Comparison of ENCODE assay signal across 23 mouse cellular contexts in the genomic region with DNA sequence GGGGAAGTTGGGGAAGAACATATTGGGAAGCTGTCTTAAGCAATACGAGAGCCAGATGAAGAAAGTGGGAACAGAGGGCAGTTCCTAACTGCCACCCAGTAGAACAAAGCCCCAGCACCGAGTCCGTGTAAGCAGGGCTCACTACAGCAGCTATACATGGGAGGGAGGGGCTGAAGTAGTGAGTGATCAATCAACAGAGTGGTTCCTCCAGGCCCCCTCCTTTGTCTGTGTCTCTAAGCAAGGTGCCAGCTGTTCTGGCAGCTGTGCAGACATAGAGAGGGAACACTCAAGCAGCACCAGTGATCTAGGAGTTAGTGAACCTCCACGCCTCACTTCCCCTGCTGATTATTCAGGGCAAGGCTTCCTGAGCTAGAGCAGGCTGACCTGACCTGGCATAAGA.
"Had no signal": no experiment of that assay in that cellular context is flagged by ENCODE, and none has a peak within 500 bp of the region (broad histone marks: within the 10 kb centered on the region; RNA-seq: fewer than 3 reads in every experiment).

No protein-coding gene starts in this region.

- H3K9me3 ChIP-seq: limb, embryonic 10.5 days; limb, embryonic 13.5 days; liver, embryonic 12.5 days; liver, embryonic 15.5 days; lung, embryonic 15.5 days; megakaryocyte, embryonic 14.5 days; stomach, embryonic 15.5 days had no signal

- H3K4me1 ChIP-seq: limb, embryonic 10.5 days; limb, embryonic 13.5 days; liver, embryonic 12.5 days; liver, embryonic 15.5 days; lung, embryonic 15.5 days; stomach, embryonic 15.5 days had no signal

- H3K27ac ChIP-seq: layer of hippocampus, adult 2 months; limb, embryonic 10.5 days; limb, embryonic 13.5 days; liver, embryonic 12.5 days; liver, embryonic 15.5 days; lung, embryonic 15.5 days; stomach, embryonic 15.5 days had no signal

- DNase-seq: kidney, adult 18-20 months; kidney, adult 9 months; kidney, postnatal 14 days; kidney, postnatal 4 days; layer of hippocampus, adult 9-11 months; liver; lung, adult 18-20 months; lung, postnatal 10 days; lung, postnatal 36 days; midbrain, embryonic 14.5 days; retina, postnatal 1 day; right cerebral cortex, postnatal 25 days; spleen, adult 18-20 months; thymus, postnatal 25 days had no signal

- H3K4me2 ChIP-seq: limb, embryonic 13.5 days; liver, embryonic 12.5 days; liver, embryonic 15.5 days; lung, embryonic 15.5 days; midbrain, embryonic 11.5 days; stomach, embryonic 15.5 days had no signal

- H3K4me3 ChIP-seq: layer of hippocampus, adult 2 months; limb, embryonic 10.5 days; limb, embryonic 13.5 days; liver, embryonic 12.5 days; liver, embryonic 15.5 days; lung, embryonic 15.5 days; megakaryocyte, embryonic 14.5 days; stomach, embryonic 15.5 days had no signal

- H3K36me3 ChIP-seq: liver, embryonic 12.5 days; liver, embryonic 15.5 days; lung, embryonic 15.5 days; stomach, embryonic 15.5 days had no signal

- H3K27me3 ChIP-seq: limb, embryonic 13.5 days; liver, embryonic 12.5 days; liver, embryonic 15.5 days; lung, embryonic 15.5 days; stomach, embryonic 15.5 days had no signal

- ATAC-seq: liver, embryonic 12.5 days had no signal

- H3K9ac ChIP-seq: limb, embryonic 13.5 days; liver, embryonic 12.5 days; liver, embryonic 15.5 days; lung, embryonic 15.5 days; stomach, embryonic 15.5 days had no signal
